Mouse (Mus musculus) thymus, postnatal 14 days (tissue): ENCODE results near the gene Pot1b.

Source experiments
- DNase-seq: peaks from one replicate; pipeline ENCODE4 v3.0.0; 2021

The Pot1b gene

DNA sequence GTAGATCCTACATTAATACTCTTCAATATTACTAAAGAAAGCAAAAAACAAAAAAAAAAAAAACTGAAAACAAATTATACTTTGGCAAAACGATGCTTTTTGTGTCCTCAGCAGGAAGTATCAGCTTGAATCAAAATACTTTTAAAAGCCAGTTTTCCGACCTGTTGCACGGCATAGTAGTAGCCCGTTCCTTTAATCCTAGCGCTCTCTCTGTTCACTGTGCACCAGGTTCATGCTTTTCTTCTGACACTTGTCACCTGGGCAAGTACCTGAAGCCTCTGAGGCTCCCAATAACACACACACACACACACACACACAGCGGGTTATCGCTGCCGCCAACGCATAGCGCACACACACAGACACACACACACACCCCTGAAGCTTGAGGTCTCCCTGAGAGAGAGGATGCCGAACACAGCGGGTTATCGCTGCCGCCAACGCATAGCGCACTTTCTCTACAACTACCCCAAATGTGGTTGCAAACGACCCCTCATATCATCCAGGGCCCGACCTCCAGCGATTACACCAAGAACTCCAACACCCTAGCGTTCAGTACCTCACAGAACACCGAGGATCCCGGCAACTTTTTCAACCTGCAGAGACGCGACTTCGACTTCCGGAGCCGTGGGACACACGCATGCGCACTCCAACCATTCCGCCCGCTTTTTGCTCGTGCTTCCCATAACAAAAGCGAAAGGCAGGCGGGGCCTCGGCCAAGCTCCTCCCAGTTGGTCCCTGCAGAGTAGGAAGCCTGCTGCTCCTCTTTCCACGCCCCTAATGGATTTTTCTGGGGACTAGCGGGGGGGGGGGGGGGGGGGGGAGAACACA lies at the start of gene Pot1b:
TSS of gene Pot1b (minus strand) at position 645 of the 828 bp plus-strand sequence.
- peak; percentile 98 for DNase-seq

- DNase-seq: no peak
These were observed 38.7 kb upstream of the Pot1b start for GRCm38 (mm10) chr17:55751170-55751569.

DNA sequence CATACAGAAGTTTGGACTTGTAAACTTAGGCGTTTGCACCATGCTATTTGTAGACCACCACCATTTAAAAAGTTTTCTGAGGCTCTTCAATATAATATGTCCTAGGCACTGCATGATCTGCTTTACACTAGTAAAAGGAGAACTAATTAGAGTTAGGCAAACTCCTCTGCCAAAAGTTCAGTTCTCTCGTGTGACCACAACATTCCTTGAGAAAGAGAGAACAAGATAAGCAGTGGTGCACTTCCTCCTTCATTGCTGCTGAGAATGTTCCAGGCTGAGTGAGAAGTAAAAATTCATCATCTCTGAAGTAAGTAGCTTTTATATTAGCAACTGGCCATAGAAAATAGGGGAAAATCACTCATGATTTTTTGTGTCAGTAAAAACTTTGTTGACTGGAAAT lies 37.4 kb upstream of the Pot1b start, which contains the start of gene Adgre4:
TSS of gene Adgre4 (plus strand) at position 199 of the 400 bp plus-strand sequence.
- no peak for DNase-seq

DNA sequence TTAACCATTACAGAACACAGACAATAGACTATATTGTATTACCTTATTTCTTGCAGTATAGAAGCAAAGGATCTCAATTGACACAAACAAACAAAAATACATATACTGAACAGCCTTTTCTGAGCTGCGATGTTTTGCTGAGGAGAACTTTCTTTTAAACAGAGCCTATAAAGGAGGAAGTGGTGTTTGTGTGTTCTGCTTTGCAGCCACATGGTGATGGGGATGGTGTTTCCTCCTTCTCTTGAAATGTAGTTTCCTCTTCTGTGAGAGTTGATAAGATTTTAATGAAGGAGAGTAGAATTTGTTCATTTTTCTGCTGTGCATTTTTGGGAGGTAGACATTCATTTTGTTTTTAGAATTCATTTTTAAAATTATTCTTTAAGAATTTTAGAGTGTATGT lies 24.2 kb upstream of the Pot1b start:
- no peak for DNase-seq

DNA sequence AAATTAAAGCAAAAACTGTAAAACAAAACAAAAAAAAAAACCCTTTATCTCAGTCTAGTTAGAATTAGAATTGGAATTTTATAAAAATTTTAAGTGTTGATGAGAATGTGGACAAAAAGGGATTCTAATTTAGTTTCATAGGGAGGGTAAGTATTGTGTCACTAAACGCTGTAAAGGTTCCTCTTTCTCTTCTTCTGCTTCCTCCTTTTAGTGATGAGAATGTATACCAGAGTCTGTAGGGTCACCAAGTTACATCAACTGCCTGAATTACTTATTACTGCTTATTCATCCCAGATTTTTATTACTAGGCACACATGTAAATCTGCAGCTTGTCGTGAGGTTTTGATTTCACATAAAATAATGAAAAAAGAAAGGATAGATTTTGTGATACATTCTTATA lies 13.8 kb upstream of the Pot1b start:
- DNase-seq: no peak

GRCm38 (mm10) chr17:55722250-55722649 lies 9.8 kb upstream of the Pot1b start:
- DNase-seq: no peak

GRCm38 (mm10) chr17:55721270-55721669 lies 8.8 kb upstream of the Pot1b start:
- DNase-seq: no peak

GRCm38 (mm10) chr17:55702865-55703264 lies 9.6 kb downstream of the Pot1b start:
- no peak for DNase-seq

DNA sequence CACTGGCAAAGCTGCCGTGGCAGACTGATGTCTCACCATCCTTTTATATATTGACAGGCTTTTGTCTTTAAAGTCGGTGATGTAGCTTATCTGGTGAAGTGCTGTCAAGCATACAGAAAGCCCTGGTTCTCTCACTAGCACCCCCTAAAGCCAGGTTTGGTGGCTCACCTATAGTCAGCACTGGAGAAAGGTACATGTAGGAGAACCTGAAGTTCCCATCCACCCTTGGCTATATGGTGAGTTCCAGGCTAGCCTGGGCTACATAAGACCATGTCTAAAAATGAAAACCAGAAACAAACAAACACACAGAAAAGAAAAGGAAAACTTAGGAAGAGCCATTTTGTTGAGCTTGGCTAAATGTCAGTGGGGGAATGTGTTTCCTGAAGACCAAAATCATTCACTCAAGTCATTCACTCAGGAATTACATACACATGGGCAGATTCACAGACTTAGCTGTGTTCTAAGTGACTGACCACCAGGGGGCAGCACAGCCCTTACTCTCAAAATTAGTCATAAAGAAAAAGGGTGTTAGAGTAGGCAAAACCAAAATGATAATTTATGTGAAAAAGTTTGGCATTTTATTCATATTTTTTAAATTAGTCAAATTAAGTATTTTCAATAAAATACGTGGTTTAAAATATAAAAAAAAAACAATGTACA lies 10.1 kb downstream of the Pot1b start:
- peak; percentile 81 for DNase-seq

GRCm38 (mm10) chr17:55699388-55699787 lies 13.0 kb downstream of the Pot1b start:
- no peak for DNase-seq

- no peak for DNase-seq
These were observed 51.3 kb downstream of the Pot1b start for GRCm38 (mm10) chr17:55661099-55661498.

DNA sequence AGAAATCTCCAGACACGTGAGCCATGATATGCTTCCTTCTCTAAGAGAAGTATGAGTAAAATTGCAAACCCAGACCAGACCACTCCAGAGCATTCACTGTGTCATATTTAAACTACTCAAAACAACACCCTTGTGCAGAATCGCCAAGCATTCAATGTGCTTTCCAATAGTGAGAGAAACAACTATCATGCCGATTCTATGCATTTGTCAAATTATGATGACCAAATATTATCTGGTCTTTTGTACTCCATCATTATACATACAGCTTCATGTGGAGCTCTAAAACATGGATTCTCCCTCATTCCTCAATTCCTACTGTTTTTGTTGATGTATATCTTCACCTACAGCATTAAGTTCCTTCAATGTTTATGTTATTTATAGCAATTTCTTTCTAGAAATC lies 87.3 kb downstream of the Pot1b start, which contains the start of gene Vmn2r118:
TSS of gene Vmn2r118 (minus strand) at position 101 of the 400 bp plus-strand sequence.
- no peak for DNase-seq
